Mouse (Mus musculus) MEL (cell line): Measurements from ENCODE around the gene Trp53rkb. TPM values are rescaled to one million over a fixed set of nuclear protein-coding genes. Genes with fewer than 3 reads are reported as not detected.

ENCODE experiments used
- DNase-seq: peaks from one replicate; pipeline ENCODE4 v3.0.0; 2011; ENCODE audit warnings: low read depth, low spot score
- H3K27ac ChIP-seq: 2 replicates; pipeline ENCODE4 v1.5.1; 2012; ENCODE audit warnings: low read depth, mild to moderate bottlenecking, control low read depth, low read length, moderate library complexity; ENCODE audit not compliant: control insufficient read depth
- H3K27me3 ChIP-seq, 2 experiments: fragments of 150-350 bp in 1 of 2; sonication (generic) in 1 of 2; 2 replicates each; pipeline ENCODE4 v1.6.1; 2012; ENCODE audit warnings: low read length in 2 of 2, mild to moderate bottlenecking in 2 of 2, improper control_type of control experiment in 1 of 2, moderate library complexity in 1 of 2; ENCODE audit not compliant: insufficient read depth in 2 of 2, control insufficient read depth in 1 of 2
- H3K36me3 ChIP-seq, 2 experiments: 2 replicates each; pipeline ENCODE4 v1.6.1; 2012 to 2014; ENCODE audit warnings: low read length in 2 of 2, improper control_type of control experiment in 1 of 2, inconsistent platforms in 1 of 2, mild to moderate bottlenecking in 1 of 2; ENCODE audit not compliant: insufficient read depth in 2 of 2, control insufficient read depth in 1 of 2
- H3K4me1 ChIP-seq, 2 experiments: fragments of 150-350 bp in 1 of 2; sonication (generic) in 1 of 2; 2 replicates each; pipeline ENCODE4 v1.6.1; 2012; ENCODE audit warnings: low read length in 2 of 2, improper control_type of control experiment in 1 of 2, mild to moderate bottlenecking in 1 of 2; ENCODE audit not compliant: insufficient read depth in 2 of 2, control insufficient read depth in 1 of 2
- H3K4me3 ChIP-seq, 2 experiments: fragments of 150-350 bp in 1 of 2; sonication (generic) in 1 of 2; 2 replicates each; pipeline ENCODE4 v1.5.1; 2012; ENCODE audit warnings: low read depth in 2 of 2, low read length in 2 of 2, mild to moderate bottlenecking in 2 of 2, moderate library complexity in 2 of 2, control low read depth in 1 of 2, improper control_type of control experiment in 1 of 2; ENCODE audit not compliant: control insufficient read depth in 1 of 2, insufficient read depth in 1 of 2
- H3K79me2 ChIP-seq: 2 replicates; pipeline ENCODE4 v1.6.1; 2012; ENCODE audit warnings: mild to moderate bottlenecking, low read length, moderate library complexity; ENCODE audit not compliant: control insufficient read depth, poor library complexity, insufficient read depth
- H3K9ac ChIP-seq: 2 replicates; pipeline ENCODE4 v1.6.1; 2012; ENCODE audit warnings: low read depth, mild to moderate bottlenecking, control low read depth, low read length, moderate library complexity; ENCODE audit not compliant: control insufficient read depth, poor library complexity, severe bottlenecking
- H3K9me3 ChIP-seq: fragments of 150-350 bp; sonication (generic); replicated peaks from 2 replicates; pipeline ENCODE4 v1.6.1; 2012; ENCODE audit warnings: mild to moderate bottlenecking, low read length, improper control_type of control experiment, moderate library complexity; ENCODE audit not compliant: insufficient read depth
- CHD1 ChIP-seq: IDR thresholded peaks from 2 replicates; pipeline ENCODE4 v1.6.1; 2012; ENCODE audit warnings: low read depth, mild to moderate bottlenecking, inconsistent platforms, low read length, improper control_type of control experiment
- E2F4 ChIP-seq: IDR thresholded peaks from 2 replicates; pipeline ENCODE4 v1.6.1; 2011; ENCODE audit warnings: low read depth, low read length, improper control_type of control experiment, borderline replicate concordance
- ELF1 ChIP-seq: IDR thresholded peaks from 2 replicates; pipeline ENCODE4 v1.6.1; 2014; ENCODE audit warnings: low read depth, mild to moderate bottlenecking, inconsistent platforms, low read length, improper control_type of control experiment, moderate library complexity
- EP300 ChIP-seq, 2 experiments: IDR thresholded peaks; 2 replicates each; pipeline ENCODE4 v1.6.1; 2011; ENCODE audit warnings: improper control_type of control experiment in 2 of 2, low read length in 2 of 2, low read depth in 1 of 2, mild to moderate bottlenecking in 1 of 2
- GATA1 ChIP-seq: IDR thresholded peaks from 2 replicates; pipeline ENCODE4 v1.6.1; 2011; ENCODE audit warnings: low read depth, low read length, improper control_type of control experiment
- HCFC1 ChIP-seq: IDR thresholded peaks from 2 replicates; pipeline ENCODE4 v1.6.1; 2012; ENCODE audit warnings: low read depth, mild to moderate bottlenecking, inconsistent platforms, low read length, improper control_type of control experiment, moderate library complexity
- MAZ ChIP-seq: IDR thresholded peaks from 2 replicates; pipeline ENCODE4 v1.6.1; 2012; ENCODE audit warnings: low read depth, mild to moderate bottlenecking, inconsistent platforms, low read length, improper control_type of control experiment
- MYB ChIP-seq: IDR thresholded peaks from 2 replicates; pipeline ENCODE4 v1.6.1; 2011; ENCODE audit warnings: mild to moderate bottlenecking, low read depth, low read length, improper control_type of control experiment
- NELFE ChIP-seq: IDR thresholded peaks from 2 replicates; pipeline ENCODE4 v1.6.1; 2011; ENCODE audit warnings: low read depth, low read length, improper control_type of control experiment
- POLR2A ChIP-seq, 2 experiments: IDR thresholded peaks; 2 replicates each; pipeline ENCODE4 v1.6.1; 2011 to 2012; ENCODE audit warnings: low read length in 2 of 2, mild to moderate bottlenecking in 2 of 2, control low read depth in 1 of 2, improper control_type of control experiment in 1 of 2, low read depth in 1 of 2, moderate library complexity in 1 of 2; ENCODE audit not compliant: control insufficient read depth in 1 of 2, insufficient read depth in 1 of 2, poor library complexity in 1 of 2
- RCOR1 ChIP-seq: IDR thresholded peaks from 2 replicates; pipeline ENCODE4 v1.6.1; 2012; ENCODE audit warnings: low read depth, mild to moderate bottlenecking, inconsistent platforms, low read length, improper control_type of control experiment
- SMC3 ChIP-seq: IDR thresholded peaks from 2 replicates; pipeline ENCODE4 v1.6.1; 2011; ENCODE audit warnings: low read depth, low read length, improper control_type of control experiment
- TAL1 ChIP-seq: IDR thresholded peaks from 2 replicates; pipeline ENCODE4 v1.6.1; 2012; ENCODE audit warnings: mild to moderate bottlenecking, inconsistent platforms, low read length, moderate library complexity, mixed read lengths
- TCF12 ChIP-seq: IDR thresholded peaks from 2 replicates; pipeline ENCODE4 v1.6.1; 2014; ENCODE audit warnings: low read depth, mild to moderate bottlenecking, inconsistent platforms, low read length, improper control_type of control experiment, moderate library complexity
- USF2 ChIP-seq, 2 experiments: IDR thresholded peaks; 2 replicates each; pipeline ENCODE4 v1.6.1; 2011 to 2012; ENCODE audit warnings: improper control_type of control experiment in 2 of 2, low read length in 2 of 2, borderline replicate concordance in 1 of 2, inconsistent platforms in 1 of 2, low read depth in 1 of 2, mild to moderate bottlenecking in 1 of 2; ENCODE audit not compliant: insufficient read depth in 1 of 2
- ZC3H11A ChIP-seq: IDR thresholded peaks from 2 replicates; pipeline ENCODE4 v1.6.1; 2012; ENCODE audit warnings: low read depth, mild to moderate bottlenecking, inconsistent platforms, low read length, improper control_type of control experiment
- ZMIZ1 ChIP-seq: IDR thresholded peaks from 2 replicates; pipeline ENCODE4 v1.6.1; 2012; ENCODE audit warnings: low read depth, mild to moderate bottlenecking, inconsistent platforms, low read length, improper control_type of control experiment, moderate library complexity
- polyA plus RNA-seq, 2 experiments: library from polyadenylated mRNA; stranded (reverse) in 1 of 2; unstranded in 1 of 2; fragments of >175 nt in 1 of 2; fragments of >200 nt in 1 of 2; gene quantifications; 2 replicates each; pipeline versions ENCODE4 v1.2.1 to v1.2.4; 2012; ENCODE audit warnings: low replicate concordance in 2 of 2, low read depth in 1 of 2; ENCODE audit not compliant: insufficient read length in 2 of 2, insufficient read depth in 1 of 2, missing spikeins in 1 of 2
- total RNA-seq: library from RNA; depleted of rRNA; stranded (reverse); fragments of 300-350 nt; gene quantifications from 2 replicates; pipeline ENCODE4 v1.2.3, GENCODE M21; 2012

Trp53rkb gene
- total and polyA plus RNA-seq, 3 experiments, result 6.8 to 8.9 TPM; not detected in 1

GRCm38 (mm10) chr2:166822119-166822826, 29.9 kb downstream of the Trp53rkb start:
- H3K36me3 ChIP-seq, result no peaks in the 10 kb centered on the region
- no peak overlapping the region for H3K4me3 ChIP-seq
- no peak for DNase-seq
- no peaks in the 10 kb centered on the region for H3K9me3 ChIP-seq
- no peak for TF ChIP-seq ELF1
- no peak for TF ChIP-seq NELFE
- no peak for TF ChIP-seq ZMIZ1
- no peak for TF ChIP-seq USF2 (IDR thresholded peaks at IDR 0.05; ENCODE audit: borderline replicate concordance in 1 of 2, insufficient read depth in 1 of 2, low read depth in 1 of 2, low read length in 2 of 2)
- no peak for TF ChIP-seq TCF12
- no peak for TF ChIP-seq POLR2A (IDR thresholded peaks at IDR 0.05; ENCODE audit: control insufficient read depth in 1 of 2, insufficient read depth in 1 of 2, low read depth in 1 of 2, low read length in 2 of 2, poor library complexity in 1 of 2)
- TF ChIP-seq EP300 (IDR thresholded peaks at IDR 0.05; ENCODE audit: low read depth in 1 of 2, low read length in 2 of 2), result no peak
- no peak for TF ChIP-seq RCOR1
- TF ChIP-seq MAZ, result no peak
- no peak for TF ChIP-seq SMC3
- peaks cover 0 to 15% of the 10 kb centered on the region in 2 experiments; a peak in 2 of 4 replicates for H3K4me1 ChIP-seq
- H3K79me2 ChIP-seq, result peaks cover 21% of the 10 kb centered on the region; the same call in 1 of the 2 replicates
- no peaks in the 10 kb centered on the region for H3K27me3 ChIP-seq
- H3K27ac ChIP-seq, result no peak overlapping the region
- no peak overlapping the region for H3K9ac ChIP-seq

- Histone ChIP-seq H3K4me1 (peaks cover 0 to 15% of the 10 kb centered on the region in 2 experiments; a peak in 2 of 4 replicates), H3K36me3 (no peaks in the 10 kb centered on the region), H3K27me3 (no peaks in the 10 kb centered on the region), H3K27ac (no peak overlapping the region), H3K79me2 (peaks cover 18% of the 10 kb centered on the region; the same call in 1 of the 2 replicates), H3K4me3 (no peak overlapping the region), H3K9me3 (no peaks in the 10 kb centered on the region), H3K9ac (no peak overlapping the region)
- no peak for DNase-seq
- no peak for TF ChIP-seq CHD1
- TF ChIP-seq ZC3H11A, result no peak
- no peak for TF ChIP-seq MYB
- no peak for TF ChIP-seq HCFC1
- no peak for TF ChIP-seq E2F4
- no peak for TF ChIP-seq ELF1
- TF ChIP-seq TAL1, result no peak
- no peak for TF ChIP-seq GATA1
- TF ChIP-seq TCF12, result no peak
- TF ChIP-seq MAZ, result no peak
These were observed 30.6 kb downstream of the Trp53rkb start for GRCm38 (mm10) chr2:166822901-166823300.
